Mouse (Mus musculus): ENCODE measurements around the gene Stx11. TPM values are rescaled to one million over a fixed set of nuclear protein-coding genes. Genes with fewer than 3 reads are reported as not detected.

Stx11 gene
- polyA plus RNA-seq (2015; fragmentation: Nextera tagmentation; extraction: Ambion mirVana) = 18.2 and 23.2 TPM in 2 replicates

GRCm38 (mm10) chr10:12964151-12965075 is at the start of gene Stx11:
Gene Stx11, minus strand, starts transcription at chr10:12964298.

GRCm38 (mm10) chr10:13005043-13005442 is 40.9 kb upstream of the Stx11 start, which contains the start of gene Sf3b5:
Gene Sf3b5, plus strand, starts transcription at chr10:13005343.

Other genes with a start within 250 kb of the Stx11 start
- gene Utrn, start 94.9 kb downstream of the Stx11 start, polyA plus RNA-seq (2015; fragmentation: Nextera tagmentation; extraction: Ambion mirVana) = 68.2 and 74.5 TPM in 2 replicates
- gene Sf3b5, start 41.0 kb upstream of the Stx11 start, polyA plus RNA-seq (2015; fragmentation: Nextera tagmentation; extraction: Ambion mirVana) = 29.1 and 30.9 TPM in 2 replicates
- gene Plagl1, start 96.2 kb upstream of the Stx11 start, polyA plus RNA-seq (2015; fragmentation: Nextera tagmentation; extraction: Ambion mirVana) = 80.9 and 124 TPM in 2 replicates
- gene Zc2hc1b, start 213.7 kb upstream of the Stx11 start, polyA plus RNA-seq (2015; fragmentation: Nextera tagmentation; extraction: Ambion mirVana) = not detected in 2 replicates
- 44.6 and 55.5 TPM in 2 replicates for gene Ltv1, start 228.9 kb upstream of the Stx11 start, polyA plus RNA-seq (2015; fragmentation: Nextera tagmentation; extraction: Ambion mirVana)

Data from urinary bladder, postnatal 0 days (tissue).